Mouse (Mus musculus): Measurements from ENCODE around the gene Gid4. TPM values are rescaled to one million over a fixed set of nuclear protein-coding genes. Genes with fewer than 3 reads are reported as not detected.

Gid4 gene
- total RNA-seq, 2 experiments from 2014 or later: 41.2 to 48.6 TPM

Other genes starting within 250 kb of the Gid4 start
- gene Srebf1, start 194.6 kb upstream of the Gid4 start, total RNA-seq (2021): 10 to 100 TPM; 25.7 to 36.6 TPM
- gene Tom1l2, start 64.2 kb upstream of the Gid4 start, total RNA-seq (2021): 100 to 1,000 TPM; 107 to 116 TPM
- 1 to 10 TPM; 3.3 TPM for gene Drc3, start 63.8 kb upstream of the Gid4 start, total RNA-seq (2021)
- gene Atpaf2, start 1.3 kb downstream of the Gid4 start, total RNA-seq (2021): 10 to 100 TPM; 43.0 to 49.2 TPM
- gene Drg2, start 37.4 kb downstream of the Gid4 start, total RNA-seq (2021): 10 to 100 TPM; 26.4 to 30.5 TPM
- not detected for gene Myo15, start 52.2 kb downstream of the Gid4 start, total RNA-seq (2021)
- 10 to 100 TPM; 77.6 to 82.0 TPM for gene Alkbh5, start 119.2 kb downstream of the Gid4 start, total RNA-seq (2021)